Mouse (Mus musculus) neural tube, embryonic 15.5 days (tissue): ENCODE results near the gene Amd1. TPM values are rescaled to one million over a fixed set of nuclear protein-coding genes. Genes with fewer than 3 reads are reported as not detected.
"Not testable (repeated sequence)": the region's sequence is repeated elsewhere in the genome, so short reads cannot be mapped to it uniquely, and the experiment has no call there.

ENCODE experiments used
- ATAC-seq: fragments of 200-750 bp; cut with Nextera tagmentation; 2 replicates; pipeline ENCODE4 v1.8.0; 2017; ENCODE audit warnings: mild to moderate bottlenecking, moderate TSS enrichment, moderate library complexity; ENCODE audit not compliant: low FRiP score
- H3K27ac ChIP-seq: fragments of 300-500 bp; sonication (generic); replicated peaks from 2 replicates; pipeline ENCODE4 v1.5.1; 2015; ENCODE audit warnings: mild to moderate bottlenecking, inconsistent platforms
- H3K27me3 ChIP-seq: fragments of 300-500 bp; sonication (generic); replicated peaks from 2 replicates; pipeline ENCODE4 v1.6.1; 2015; ENCODE audit warnings: inconsistent platforms
- H3K36me3 ChIP-seq: fragments of 300-500 bp; sonication (generic); 2 replicates; pipeline ENCODE4 v1.6.1; 2015; ENCODE audit warnings: inconsistent platforms
- H3K4me1 ChIP-seq: fragments of 300-500 bp; sonication (generic); 2 replicates; pipeline ENCODE4 v1.6.1; 2015; ENCODE audit warnings: inconsistent platforms
- H3K4me2 ChIP-seq: fragments of 300-500 bp; sonication (generic); 2 replicates; pipeline ENCODE4 v1.6.1; 2015; ENCODE audit warnings: inconsistent platforms, mild to moderate bottlenecking, moderate library complexity
- H3K4me3 ChIP-seq: fragments of 300-500 bp; sonication (generic); replicated peaks from 2 replicates; pipeline ENCODE4 v1.5.1; 2015; ENCODE audit warnings: mild to moderate bottlenecking, inconsistent platforms
- H3K9ac ChIP-seq: fragments of 300-500 bp; sonication (generic); replicated peaks from 2 replicates; pipeline ENCODE4 v1.6.1; 2015; ENCODE audit warnings: mild to moderate bottlenecking, inconsistent platforms
- H3K9me3 ChIP-seq: fragments of 300-500 bp; sonication (generic); replicated peaks from 2 replicates; pipeline ENCODE4 v1.6.1; 2016; ENCODE audit warnings: inconsistent platforms
- WGBS: fragments of 180-500 bp; shearing (Covaris S2); methylation state at CpG from one replicate; pipeline ENCODE4 v1.1.7; 2015; ENCODE audit warnings: mixed read lengths; 5-methylcytosine and 5-hydroxymethylcytosine counted together
- polyA plus RNA-seq: library from polyadenylated mRNA; unstranded; fragments of >200 nt; fragmentation: Nextera tagmentation; extraction: Ambion mirVana; gene quantifications from 2 replicates; pipeline ENCODE4 v1.2.1, GENCODE M21; 2015

Gene Amd1
- polyA plus RNA-seq, 1 experiment from 2014 or later, result 41.2 TPM

DNA sequence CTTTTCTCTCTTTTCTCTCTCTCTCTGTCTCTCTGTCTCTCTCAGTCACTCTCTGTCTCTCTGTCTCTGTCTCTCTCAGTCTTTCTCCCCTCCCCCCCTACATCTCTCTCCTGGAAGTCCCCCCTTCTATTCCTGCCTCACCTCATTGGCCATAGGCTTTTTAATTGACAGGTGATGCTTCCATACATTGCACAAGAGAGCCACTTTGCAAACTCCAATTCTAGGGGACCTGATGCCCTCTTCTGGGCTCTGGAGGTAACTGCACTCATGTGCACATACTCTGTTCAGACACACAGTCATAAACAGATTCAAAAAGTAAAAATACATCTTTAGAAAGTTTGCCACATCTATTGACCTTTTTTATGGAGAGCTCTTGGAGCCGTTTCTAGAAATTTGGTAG lies 28.3 kb upstream of the Amd1 start:
- Histone ChIP-seq H3K4me2 (no peak overlapping the region), H3K27me3 (no peaks in the 10 kb centered on the region), H3K36me3 (no peaks in the 10 kb centered on the region), H3K4me3 (no peak overlapping the region), H3K9me3 (no peaks in the 10 kb centered on the region), H3K4me1 (no peaks in the 10 kb centered on the region), H3K27ac (no peak overlapping the region), H3K9ac (no peak overlapping the region)
- no peak for ATAC-seq
- 87% methylated on average over 1 of the region's 1 CpGs for WGBS

DNA sequence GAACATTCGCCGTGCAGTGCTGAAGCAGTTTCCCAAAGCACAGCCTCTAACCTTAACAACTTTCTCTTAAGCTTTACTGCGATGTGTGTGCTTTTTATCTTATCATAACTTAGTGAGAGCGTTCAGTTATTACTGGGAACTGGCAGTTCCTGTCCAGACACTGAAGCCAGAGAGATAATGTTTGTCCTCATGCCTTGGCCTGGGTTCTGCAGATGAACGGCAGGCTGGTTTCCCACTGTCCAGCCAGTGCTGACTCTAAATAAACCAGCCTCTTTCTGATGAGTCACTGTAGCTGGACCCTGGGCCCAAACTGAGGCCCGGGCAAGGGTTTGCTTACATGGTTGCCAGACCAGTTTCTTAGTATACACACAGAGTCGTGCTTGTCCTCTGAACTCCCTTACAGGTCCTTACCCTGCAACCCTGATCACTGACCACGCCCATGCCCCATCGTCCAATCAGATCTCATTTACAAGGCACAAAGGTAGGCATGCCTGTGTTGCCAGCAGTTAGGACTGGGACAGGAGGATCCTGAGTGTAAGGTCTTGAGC lies 26.1 kb upstream of the Amd1 start:
- no peaks in the 10 kb centered on the region for H3K9me3 ChIP-seq
- no peak overlapping the region for H3K9ac ChIP-seq
- no peak overlapping the region for H3K4me3 ChIP-seq
- no peaks in the 10 kb centered on the region for H3K27me3 ChIP-seq
- no peak for ATAC-seq
- no peak overlapping the region for H3K27ac ChIP-seq
- 86% methylated on average over 9 of the region's 9 CpGs for WGBS
- no peaks in the 10 kb centered on the region for H3K36me3 ChIP-seq
- H3K4me2 ChIP-seq, result no peak overlapping the region
- no peaks in the 10 kb centered on the region for H3K4me1 ChIP-seq

DNA sequence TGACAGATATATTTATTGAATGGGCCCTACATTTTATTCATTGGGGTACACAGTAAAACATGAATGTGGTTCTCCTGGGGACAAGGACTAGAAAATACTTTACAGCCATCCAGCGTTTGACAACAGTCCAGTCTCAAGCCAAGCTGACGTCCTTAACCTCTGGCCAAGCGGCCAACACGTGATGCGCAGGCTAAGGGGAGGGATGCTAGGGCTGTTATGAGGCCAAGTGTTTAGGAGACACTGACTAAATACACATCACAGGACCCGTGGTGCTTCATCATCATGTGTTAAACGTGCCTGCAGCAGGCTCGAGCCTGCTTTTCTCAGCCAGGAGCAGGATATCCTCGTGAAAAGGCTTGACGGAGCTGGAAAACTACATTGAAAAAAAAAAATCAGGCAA lies 18.3 kb upstream of the Amd1 start:
- Histone ChIP-seq H3K27me3 (no peaks in the 10 kb centered on the region), H3K36me3 (no peaks in the 10 kb centered on the region), H3K9ac (no peak overlapping the region), H3K4me2 (no peak overlapping the region), H3K4me1 (no peaks in the 10 kb centered on the region), H3K27ac (no peak overlapping the region), H3K4me3 (no peak overlapping the region), H3K9me3 (no peaks in the 10 kb centered on the region)
- WGBS, result 89% methylated on average over 10 of the region's 10 CpGs
- ATAC-seq, result no peak

DNA sequence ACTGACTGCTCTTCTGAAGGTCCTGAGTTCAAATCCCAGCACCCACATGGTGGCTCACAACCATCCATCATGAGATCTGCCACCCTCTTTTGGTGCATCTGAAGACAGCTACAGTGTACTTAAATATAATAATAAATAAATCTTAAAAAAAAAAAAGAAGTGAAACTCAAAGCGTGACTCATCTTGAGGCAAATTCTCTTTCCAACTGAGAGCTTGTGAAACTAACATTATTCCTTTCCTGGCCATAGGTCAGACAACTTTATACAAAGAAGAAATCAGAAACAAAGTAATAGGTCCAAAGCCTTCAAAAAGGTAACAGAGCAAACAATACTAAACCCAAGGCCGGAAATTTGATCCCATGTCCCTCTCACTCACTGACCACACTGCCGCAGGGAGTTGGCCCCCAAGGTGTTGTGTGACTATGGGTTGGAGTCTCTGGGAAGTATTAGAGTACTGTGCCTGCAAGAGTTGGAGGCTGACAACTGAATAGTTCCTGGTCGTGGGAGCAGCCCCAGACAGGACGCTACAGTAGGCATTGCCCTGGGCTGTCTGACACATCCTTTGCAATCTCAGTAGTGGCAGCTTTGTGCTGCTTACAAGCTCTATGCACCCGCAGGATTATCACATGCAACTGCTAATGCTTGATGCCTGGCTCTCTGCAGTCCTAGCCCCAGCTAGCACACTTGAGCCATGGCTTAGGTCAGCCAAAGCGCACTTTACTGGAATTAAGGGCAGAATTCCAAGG lies 15.0 kb upstream of the Amd1 start:
- no peaks in the 10 kb centered on the region for H3K27me3 ChIP-seq
- no peak overlapping the region for H3K4me3 ChIP-seq
- no peak overlapping the region for H3K9ac ChIP-seq
- H3K36me3 ChIP-seq, result no peaks in the 10 kb centered on the region
- no peak overlapping the region for H3K27ac ChIP-seq
- no peak overlapping the region for H3K4me2 ChIP-seq
- no peaks in the 10 kb centered on the region for H3K4me1 ChIP-seq
- WGBS, result 73% methylated on average over 7 of the region's 7 CpGs
- ATAC-seq, result no peak
- H3K9me3 ChIP-seq, result no peaks in the 10 kb centered on the region

DNA sequence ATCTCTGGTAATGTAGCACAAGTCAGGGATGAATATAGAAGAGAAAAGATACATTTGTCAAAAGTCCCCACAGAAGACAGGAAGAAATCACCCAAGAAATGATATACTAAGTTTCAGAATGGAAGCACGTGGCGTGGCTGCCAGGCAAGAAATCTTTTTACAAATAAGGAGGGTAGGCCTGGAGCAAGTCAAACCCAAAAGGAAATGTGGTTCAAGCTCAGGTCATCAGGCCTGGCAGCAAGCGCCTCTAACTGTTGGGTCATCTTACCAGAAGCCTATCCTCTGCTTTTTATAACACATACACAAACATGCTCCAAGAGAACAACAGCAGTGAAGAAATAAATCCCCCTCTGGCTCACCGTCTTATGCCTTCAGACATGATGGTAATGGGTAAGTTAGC lies 10.8 kb upstream of the Amd1 start:
- no peak for ATAC-seq
- no peaks in the 10 kb centered on the region for H3K9me3 ChIP-seq
- H3K4me2 ChIP-seq, result no peak overlapping the region

DNA sequence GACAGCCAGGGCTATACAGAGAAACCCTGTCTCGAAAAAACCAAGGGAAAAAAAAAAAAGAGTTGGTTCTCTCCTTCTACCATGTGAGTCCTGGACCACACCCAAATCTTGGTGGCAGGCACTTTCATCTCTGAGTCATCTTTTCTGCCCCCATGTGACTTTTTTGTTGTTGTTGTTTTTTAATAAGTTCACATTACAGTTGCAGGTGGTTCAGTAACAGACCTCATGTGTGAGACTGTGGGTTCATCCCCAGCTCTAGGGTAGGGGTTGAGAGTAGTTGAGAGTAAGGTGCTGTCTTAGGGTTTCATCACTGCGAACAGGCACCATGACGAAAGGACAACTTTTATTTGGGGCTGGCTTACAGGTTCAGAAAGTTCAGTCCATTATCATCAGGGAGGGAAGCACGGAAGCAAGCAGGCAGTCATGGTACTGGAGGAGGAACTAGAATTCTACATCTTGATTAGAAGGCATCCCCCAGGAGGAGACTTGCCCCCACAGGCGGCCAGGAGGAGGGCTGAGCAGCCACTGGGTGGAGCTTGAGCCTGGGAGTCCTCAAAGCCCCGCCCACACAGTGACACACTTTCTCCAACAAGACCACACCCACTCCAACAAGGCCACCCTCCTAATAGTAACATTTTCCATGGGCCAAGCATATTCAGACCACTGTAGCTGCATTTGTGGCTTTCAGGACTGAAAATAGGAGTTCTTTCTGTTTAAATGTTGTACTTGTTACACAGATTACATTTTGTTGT lies 8.1 kb upstream of the Amd1 start:
- no peak for ATAC-seq
- no peaks in the 10 kb centered on the region for H3K4me1 ChIP-seq
- no peak overlapping the region for H3K4me3 ChIP-seq
- WGBS, result 65% methylated on average over 6 of the region's 6 CpGs
- no peaks in the 10 kb centered on the region for H3K27me3 ChIP-seq
- no peak overlapping the region for H3K27ac ChIP-seq
- no peaks in the 10 kb centered on the region for H3K36me3 ChIP-seq
- no peaks in the 10 kb centered on the region for H3K9me3 ChIP-seq
- no peak overlapping the region for H3K4me2 ChIP-seq
- no peak overlapping the region for H3K9ac ChIP-seq

More for the DNA sequence above, 10.8 kb upstream of the Amd1 start:
- H3K9ac ChIP-seq, result no peak overlapping the region
- WGBS, result 84% methylated on average over 4 of the region's 4 CpGs
- H3K36me3 ChIP-seq, result no peaks in the 10 kb centered on the region
- H3K27ac ChIP-seq, result no peak overlapping the region
- H3K27me3 ChIP-seq, result no peaks in the 10 kb centered on the region
- no peaks in the 10 kb centered on the region for H3K4me1 ChIP-seq
- no peak overlapping the region for H3K4me3 ChIP-seq

DNA sequence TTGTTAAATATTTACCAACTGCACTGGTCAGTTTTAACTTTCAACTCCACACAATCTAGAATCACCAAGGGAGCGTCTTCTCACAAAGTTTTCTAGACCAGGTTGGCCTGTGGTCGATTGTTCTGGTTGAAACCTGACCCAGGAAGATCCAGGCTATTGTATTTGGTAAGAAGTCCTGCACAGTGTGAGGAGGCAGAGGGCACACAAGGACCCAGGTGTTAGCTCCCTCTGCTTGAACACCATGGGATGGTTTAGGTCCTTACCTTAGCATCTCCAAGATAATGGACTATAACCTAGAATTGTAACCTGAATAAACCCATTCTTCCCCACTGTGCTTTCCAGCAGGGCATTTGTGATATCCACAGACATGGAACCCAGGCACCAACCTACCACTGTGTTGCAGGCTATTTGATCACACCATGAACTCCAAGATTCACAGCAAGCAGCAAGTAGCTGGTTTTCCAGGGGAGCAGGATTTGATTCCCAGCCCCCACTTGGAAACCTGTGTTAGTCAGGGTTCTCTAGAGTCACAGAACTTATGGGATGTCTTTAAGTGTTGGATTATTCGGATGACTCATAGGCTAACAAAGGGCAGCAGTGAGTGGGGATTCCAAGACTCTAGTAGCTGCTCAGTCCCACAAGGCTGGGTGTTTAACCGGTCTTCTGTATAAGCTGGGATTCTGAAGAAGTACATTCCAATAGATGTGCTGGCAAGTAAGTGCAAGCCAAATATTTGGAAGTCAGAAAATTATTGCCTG lies 6.0 kb upstream of the Amd1 start:
- Histone ChIP-seq H3K4me2 (no peak overlapping the region), H3K9ac (no peak overlapping the region), H3K27me3 (no peaks in the 10 kb centered on the region), H3K4me3 (no peak overlapping the region), H3K9me3 (no peaks in the 10 kb centered on the region), H3K36me3 (no peaks in the 10 kb centered on the region), H3K27ac (no peak overlapping the region), H3K4me1 (no peaks in the 10 kb centered on the region)
- no peak for ATAC-seq
- WGBS, result 68% methylated on average over 4 of the region's 4 CpGs

DNA sequence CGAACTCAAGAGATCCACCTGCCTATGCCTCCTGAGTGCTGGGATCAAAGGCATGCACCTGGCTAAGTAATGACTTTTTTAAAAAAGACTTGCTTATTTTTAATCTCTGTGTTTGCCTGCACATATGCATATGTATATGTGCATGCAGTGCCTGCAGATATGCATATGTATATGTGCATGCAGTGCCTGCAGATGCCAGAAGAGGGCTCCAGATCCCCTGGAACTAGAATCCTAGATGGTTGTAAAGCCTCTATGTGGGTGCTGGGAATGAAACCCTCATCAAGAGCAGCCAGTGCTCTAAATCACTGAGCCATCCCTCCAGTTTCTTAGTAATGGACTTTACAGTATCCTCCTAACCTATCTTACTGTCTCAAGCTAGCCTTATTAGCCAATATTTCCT lies 4.0 kb upstream of the Amd1 start:
- Histone ChIP-seq H3K36me3 (no peaks in the 10 kb centered on the region), H3K27me3 (no peaks in the 10 kb centered on the region)
- 100% methylated on average over 1 of the region's 1 CpGs for WGBS

DNA sequence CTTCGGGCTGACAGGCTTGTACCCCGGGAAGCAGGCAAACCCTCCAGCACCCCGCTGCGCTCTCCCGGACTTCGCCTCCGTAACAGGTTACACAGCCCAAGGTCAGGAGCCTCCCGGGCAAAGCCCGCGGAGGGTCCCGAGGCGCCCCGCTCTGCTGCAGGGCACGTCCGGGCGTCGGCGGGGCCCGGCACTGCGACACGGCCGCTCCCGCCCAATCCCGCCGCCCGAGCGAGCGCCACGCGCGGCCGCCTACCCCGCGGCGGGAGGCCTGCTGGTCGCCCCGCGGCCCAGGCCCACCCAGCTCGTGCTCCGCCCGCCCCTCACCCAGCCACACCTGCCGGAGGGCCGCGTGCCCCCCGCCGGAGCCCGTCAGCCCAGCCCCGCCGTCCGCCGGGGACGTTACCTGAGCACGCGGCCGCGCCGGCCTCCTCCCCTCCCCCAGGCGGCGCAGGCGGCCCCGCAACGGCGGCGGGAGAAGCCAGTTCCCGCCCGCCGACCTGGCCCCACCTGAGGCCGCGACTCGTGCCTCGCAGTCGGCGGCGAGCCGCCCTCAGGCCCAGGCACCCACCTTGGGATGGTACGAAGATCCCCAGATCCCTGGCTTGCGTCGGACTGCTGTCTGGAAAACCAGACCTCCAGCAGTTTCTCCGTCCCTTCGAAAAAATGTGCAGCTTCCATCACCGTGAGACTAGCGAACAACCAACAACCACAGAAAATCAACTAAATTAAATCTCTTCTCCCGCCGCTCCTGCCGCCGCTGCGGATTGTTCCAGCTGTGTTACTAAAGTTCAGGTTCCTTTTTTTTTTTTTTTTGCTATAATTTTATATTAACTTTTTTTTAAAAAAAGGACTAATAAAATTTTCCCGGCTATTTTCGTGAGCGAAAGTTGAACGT lies 558 bp downstream of the Amd1 start:
- peak overlapping the region; percentile 95 for H3K4me3 ChIP-seq

More for the DNA sequence above, 4.0 kb upstream of the Amd1 start:
- Histone ChIP-seq H3K4me3 (no peak overlapping the region), H3K4me2 (no peak overlapping the region), H3K27ac (no peak overlapping the region), H3K4me1 (no peaks in the 10 kb centered on the region), H3K9me3 (no peaks in the 10 kb centered on the region), H3K9ac (no peak overlapping the region)
- ATAC-seq, result no peak

DNA sequence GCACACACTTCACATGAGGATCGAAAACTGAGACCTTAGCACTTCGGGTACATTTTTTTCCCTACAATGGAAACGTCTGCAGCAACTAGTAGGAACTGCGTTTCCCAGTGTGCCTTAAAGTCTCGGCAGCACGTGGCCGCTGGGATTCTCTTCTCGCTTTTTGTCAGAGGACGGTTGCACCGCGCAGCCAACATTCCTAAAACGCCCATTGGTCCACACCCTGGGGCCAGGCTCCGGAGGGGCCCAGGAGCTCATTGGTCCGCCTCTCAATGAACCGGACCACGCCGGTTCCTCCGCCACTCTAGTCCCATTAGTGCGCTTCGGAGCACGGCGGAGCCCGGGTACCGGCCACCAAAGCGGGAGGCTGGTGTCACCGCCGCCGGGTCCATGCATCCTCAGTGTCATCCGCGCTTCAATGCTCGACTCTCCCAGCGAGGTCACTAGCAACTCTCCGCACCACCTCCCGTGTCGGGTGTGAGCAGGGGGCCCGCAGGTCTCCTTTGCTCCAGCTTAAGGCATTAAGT lies 1.3 kb downstream of the Amd1 start:
- H3K36me3 ChIP-seq, result no peaks in the 10 kb centered on the region
- H3K4me2 ChIP-seq, result peak overlapping the region; percentile 65
- peaks cover 29% of the 10 kb centered on the region for H3K4me1 ChIP-seq
- H3K9me3 ChIP-seq, result no peaks in the 10 kb centered on the region
- peak overlapping the region; percentile 88 for H3K9ac ChIP-seq
- peak; percentile 72 for ATAC-seq
- peak overlapping the region; percentile 90 for H3K27ac ChIP-seq
- peak overlapping the region; percentile 95 for H3K4me3 ChIP-seq
- WGBS, result 0% methylated on average over 36 of the region's 36 CpGs
- no peaks in the 10 kb centered on the region for H3K27me3 ChIP-seq

More for the DNA sequence above, 558 bp downstream of the Amd1 start:
- not testable (repeated sequence) for H3K9me3 ChIP-seq, H3K36me3 ChIP-seq, H3K27me3 ChIP-seq
- Histone ChIP-seq H3K4me1 (peaks cover 29% of the 10 kb centered on the region), H3K4me2 (peak overlapping the region; percentile 65), H3K9ac (peak overlapping the region; percentile 88), H3K27ac (peak overlapping the region; percentile 90)
- peak; percentile 36 for ATAC-seq
- WGBS, result under 1% methylated on average over 66 of the region's 91 CpGs

DNA sequence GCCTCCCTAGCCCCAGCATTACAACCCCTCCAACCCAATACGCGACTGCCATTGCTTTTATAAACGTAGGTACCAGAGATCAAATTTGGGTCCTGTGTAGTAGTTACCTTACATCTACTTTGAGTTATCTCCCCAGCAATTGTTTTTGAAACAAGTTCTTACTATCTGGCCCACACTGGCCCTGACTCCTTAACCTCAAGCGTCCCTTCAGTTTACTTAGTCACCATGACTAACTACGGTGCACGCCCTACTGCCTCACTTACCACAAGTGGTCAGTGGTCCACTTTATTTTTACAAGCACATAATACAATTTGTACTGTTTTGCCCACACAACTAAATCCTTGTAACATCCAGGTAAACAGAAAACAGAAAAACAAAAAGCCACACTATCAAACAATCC lies 9.3 kb downstream of the Amd1 start:
- no peaks in the 10 kb centered on the region for H3K9me3 ChIP-seq
- H3K4me2 ChIP-seq, result no peak overlapping the region
- H3K27me3 ChIP-seq, result no peaks in the 10 kb centered on the region
- H3K4me1 ChIP-seq, result peaks cover 12% of the 10 kb centered on the region
- ATAC-seq, result no peak
- no peak overlapping the region for H3K4me3 ChIP-seq
- H3K9ac ChIP-seq, result no peak overlapping the region
- H3K36me3 ChIP-seq, result peaks cover 15% of the 10 kb centered on the region
- H3K27ac ChIP-seq, result no peak overlapping the region
- WGBS, result 96% methylated on average over 6 of the region's 6 CpGs
